Mouse (Mus musculus): Measurements from ENCODE around the gene Nrip1.

Nrip1 gene

DNA sequence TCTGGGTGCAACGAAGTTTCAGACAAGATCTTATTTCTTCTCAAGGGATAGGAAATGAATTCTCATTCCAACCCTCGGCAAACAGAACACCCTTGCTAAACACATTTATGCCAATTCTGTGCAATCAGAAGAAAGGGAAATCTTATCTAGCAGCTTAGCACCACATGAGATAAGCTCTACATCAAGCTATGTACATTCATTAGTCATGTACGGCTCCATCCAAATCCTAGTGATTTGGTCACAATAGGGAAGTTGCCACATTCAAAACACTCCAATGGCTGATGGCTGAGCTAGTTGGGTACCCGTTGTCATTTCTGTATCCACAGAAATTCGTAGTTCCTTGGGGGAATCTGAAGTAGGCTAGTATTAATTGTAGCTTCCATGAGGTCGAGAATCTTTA is 91.8 kb downstream of the Nrip1 start:
- DNase-seq (ENCODE audit: low read depth) = no peak

GRCm38 (mm10) chr16:76280365-76280764 is 93.3 kb downstream of the Nrip1 start:
- DNase-seq (ENCODE audit: low read depth) = no peak

DNA sequence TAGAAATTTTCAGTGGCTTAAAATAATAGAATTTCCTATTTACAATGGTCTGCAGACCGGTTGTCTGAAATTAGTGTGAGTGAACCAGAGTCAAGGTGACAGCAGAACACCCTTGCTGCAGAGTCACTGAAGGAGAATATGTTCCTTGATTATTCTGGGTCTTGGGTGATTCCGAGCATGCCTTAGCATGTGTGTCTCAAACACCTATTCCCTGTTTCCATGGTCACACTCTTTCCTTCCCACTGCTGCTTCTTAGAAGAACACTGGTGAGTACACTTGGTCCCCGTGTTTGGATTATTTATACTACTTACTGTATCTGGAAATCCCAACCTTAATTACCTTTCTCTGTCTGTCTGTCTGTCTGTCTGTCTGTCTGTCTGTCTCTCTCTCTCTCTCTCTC is 97.4 kb downstream of the Nrip1 start:
- DNase-seq (ENCODE audit: low read depth) = no peak

GRCm38 (mm10) chr16:76275584-76275983 is 98.0 kb downstream of the Nrip1 start:
- no peak for DNase-seq (ENCODE audit: low read depth)

- DNase-seq (ENCODE audit: low read depth) = no peak
These were observed 98.5 kb downstream of the Nrip1 start for GRCm38 (mm10) chr16:76275166-76275565.

- no peak for DNase-seq (ENCODE audit: low read depth)
These were observed 106.9 kb downstream of the Nrip1 start for GRCm38 (mm10) chr16:76266635-76267268.

GRCm38 (mm10) chr16:76265874-76266273 is 107.8 kb downstream of the Nrip1 start:
- no peak for DNase-seq (ENCODE audit: low read depth)

DNA sequence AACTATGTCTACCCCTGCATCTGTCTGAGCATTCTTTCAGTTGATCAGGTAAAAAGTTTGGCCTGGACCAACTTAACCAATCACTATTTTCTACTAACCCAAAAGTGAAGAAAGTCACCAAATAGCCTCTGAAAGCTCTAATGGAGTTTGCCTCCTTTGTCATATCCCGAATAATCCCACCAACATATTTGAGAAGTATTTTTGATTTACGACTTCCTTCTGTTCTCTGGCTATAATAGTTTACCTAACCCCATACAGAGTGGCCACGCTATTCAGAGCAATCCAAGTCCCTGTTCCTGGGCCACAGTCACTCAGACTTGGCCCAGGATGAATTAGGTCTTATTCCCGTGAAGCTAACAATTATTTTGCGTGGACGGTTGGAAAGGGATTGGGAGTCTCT is 108.3 kb downstream of the Nrip1 start:
- DNase-seq (ENCODE audit: low read depth) = no peak

- DNase-seq (ENCODE audit: low read depth) = no peak
These were observed 110.2 kb downstream of the Nrip1 start for GRCm38 (mm10) chr16:76263393-76263792.

DNA sequence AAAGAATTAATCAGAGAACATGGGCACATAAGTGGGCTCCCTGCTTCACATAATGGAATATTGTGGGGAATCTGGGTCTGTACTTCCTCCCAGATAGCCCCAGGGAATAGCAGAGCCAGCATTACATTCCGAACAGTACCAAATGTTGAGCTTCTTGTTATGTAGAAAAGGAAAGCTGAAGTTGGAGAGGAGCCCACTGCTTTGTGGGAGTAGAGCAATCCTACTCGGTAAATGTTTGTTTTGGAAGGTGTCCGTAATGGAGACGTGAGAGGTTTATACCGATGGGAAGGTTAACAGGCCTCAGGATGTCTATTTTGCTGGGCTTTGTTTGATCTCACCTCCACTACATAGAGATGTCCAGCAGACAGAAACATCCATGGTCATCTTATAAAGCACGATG is 113.3 kb downstream of the Nrip1 start:
- no peak for DNase-seq (ENCODE audit: low read depth)

GRCm38 (mm10) chr16:76251826-76252225 is 121.8 kb downstream of the Nrip1 start:
- DNase-seq (ENCODE audit: low read depth) = no peak

DNA sequence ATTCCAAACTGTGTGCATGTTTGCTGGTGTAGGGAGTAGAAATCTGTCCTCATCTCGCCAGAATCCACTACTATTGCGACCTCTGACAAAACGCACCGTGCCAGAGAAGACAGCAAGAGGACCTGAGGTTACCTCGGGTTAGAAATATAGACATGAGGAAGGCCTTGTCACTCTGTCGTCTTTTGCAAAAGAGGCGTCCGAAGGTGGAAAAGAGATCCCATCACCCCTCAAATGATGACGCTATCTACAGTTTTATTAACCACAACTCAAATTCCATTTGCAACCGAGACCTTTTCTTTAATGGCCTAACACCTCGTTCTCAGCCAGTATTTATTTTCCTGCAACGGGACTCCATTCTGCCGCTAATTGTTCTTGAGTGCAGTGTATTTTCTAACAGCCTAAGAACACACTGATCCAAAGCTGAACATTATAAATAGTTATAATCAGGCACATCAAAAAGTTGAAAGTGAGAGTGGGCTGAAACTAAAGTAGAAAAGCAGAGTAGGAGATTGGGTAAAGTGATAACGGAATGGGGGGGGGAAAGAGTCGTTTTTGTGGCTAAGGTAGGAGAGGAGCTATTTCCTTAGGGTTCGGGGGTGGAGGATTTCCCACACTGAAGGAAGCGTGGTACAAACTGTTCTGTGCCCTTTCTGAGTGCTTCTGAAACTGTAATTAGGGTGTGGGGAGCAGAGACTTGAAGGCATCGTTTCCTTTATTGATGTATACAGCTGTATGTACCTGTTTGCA is 124.1 kb downstream of the Nrip1 start:
- DNase-seq (ENCODE audit: low read depth) = no peak

GRCm38 (mm10) chr16:76242850-76243249 is 130.8 kb downstream of the Nrip1 start:
- no peak for DNase-seq (ENCODE audit: low read depth)

DNA sequence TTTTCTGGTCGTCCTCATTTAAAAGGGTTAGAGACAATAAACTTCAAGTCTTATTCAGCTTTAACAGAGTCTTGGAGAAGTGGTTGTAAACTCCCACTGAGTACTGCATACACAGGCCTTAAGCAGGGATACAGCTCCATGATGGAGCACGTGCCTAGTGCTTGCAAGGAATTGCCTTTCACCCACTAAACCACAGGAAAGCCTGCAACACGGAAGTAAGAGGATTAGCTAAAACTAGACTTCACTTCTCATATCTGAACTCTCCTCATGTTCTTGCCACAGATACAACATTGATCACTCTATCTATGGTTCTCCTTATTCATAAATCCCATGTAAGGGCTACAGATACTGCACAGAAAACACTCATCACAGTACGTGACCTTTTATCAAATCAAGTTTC is 132.4 kb downstream of the Nrip1 start:
- no peak for DNase-seq (ENCODE audit: low read depth)

- DNase-seq (ENCODE audit: low read depth) = no peak
These were observed 134.3 kb downstream of the Nrip1 start for GRCm38 (mm10) chr16:76239353-76239752.

DNA sequence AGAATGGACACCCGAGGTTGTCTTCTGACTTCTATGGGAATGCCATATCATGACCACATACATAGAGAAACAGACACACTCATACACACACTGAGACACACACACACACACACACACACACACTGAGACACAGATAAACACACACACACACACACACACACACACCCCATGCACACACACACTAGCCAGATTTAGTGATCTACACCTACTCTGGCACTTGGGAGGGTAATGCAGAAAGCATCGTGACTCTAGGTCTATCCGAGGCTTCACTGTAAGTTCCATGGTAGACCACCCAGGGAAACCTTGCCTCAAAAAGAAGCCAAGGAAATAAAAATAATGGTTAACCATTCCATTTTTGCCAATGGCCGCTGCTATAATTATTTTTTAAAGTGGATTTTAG is 134.8 kb downstream of the Nrip1 start:
- no peak for DNase-seq (ENCODE audit: low read depth)

All from c-Kit-positive CD71-positive TER-119-negative erythroid progenitor cells, embryonic 14.5 days (primary cell).